Mouse (Mus musculus): ENCODE measurements around the gene Selenom.

Gene Selenom

GRCm38 (mm10) chr11:3547047-3547446 is 32.6 kb downstream of the Selenom start:
- no peak for DNase-seq (ENCODE audit: extremely low read depth, low read depth, low spot score)

- no peak for DNase-seq (ENCODE audit: extremely low read depth, low read depth, low spot score)
Observed at GRCm38 (mm10) chr11:3547969-3548368, 33.5 kb downstream of the Selenom start.

DNA sequence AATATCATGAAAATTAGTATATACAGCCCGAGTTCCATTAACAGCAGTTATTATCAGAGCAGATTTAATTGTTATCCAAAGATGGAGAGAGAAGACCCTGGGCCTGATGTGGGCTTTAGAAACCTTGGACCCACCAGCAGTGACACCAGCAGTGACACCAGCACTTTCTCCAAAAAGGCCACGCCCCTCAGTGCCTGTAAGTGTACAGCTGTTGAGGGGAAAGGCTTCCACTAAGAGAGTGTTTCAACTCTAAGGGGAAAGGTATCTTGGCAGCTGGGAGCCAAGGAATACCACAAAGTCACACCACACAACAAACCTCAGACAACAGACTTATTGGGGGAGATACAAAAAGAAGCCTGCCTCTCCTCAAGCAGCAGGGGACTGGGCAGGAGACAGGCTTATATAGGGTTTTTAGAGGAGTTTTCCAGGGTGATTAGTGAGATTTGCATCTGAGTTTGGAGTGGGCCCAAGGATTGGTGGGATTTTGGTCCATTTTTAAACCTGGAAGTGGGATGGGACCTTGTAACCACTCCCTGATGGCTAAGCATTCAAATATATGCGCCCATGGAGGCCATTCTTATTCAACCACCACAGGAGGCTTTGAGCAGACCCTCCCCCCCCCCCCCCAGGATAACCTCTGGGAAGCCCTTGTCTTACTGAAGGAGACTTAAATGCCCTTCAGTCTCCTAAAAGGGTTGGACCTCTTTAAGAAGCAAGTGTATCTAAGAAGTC is 34.2 kb downstream of the Selenom start:
- DNase-seq (ENCODE audit: extremely low read depth, low read depth, low spot score) = no peak

DNA sequence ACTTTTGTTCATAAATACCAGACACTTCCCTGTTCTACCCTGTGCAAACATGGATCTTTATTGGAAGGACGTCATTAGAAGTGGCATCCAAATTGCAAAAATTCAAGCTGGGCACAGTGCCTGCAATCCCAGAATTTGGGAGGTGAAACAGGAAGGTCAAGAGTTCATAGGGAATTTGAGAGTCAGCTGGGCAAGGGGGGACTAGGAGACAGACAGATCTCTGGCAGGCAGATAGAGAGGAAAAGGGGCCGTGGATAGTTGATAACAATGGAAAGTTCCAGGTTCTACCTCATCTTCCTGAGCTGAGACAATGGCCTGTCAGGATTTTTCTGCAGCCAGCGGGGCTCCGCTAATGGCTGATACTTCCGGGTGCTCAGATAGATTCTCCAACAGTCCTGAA is 35.3 kb downstream of the Selenom start:
- no peak for DNase-seq (ENCODE audit: extremely low read depth, low read depth, low spot score)

DNA sequence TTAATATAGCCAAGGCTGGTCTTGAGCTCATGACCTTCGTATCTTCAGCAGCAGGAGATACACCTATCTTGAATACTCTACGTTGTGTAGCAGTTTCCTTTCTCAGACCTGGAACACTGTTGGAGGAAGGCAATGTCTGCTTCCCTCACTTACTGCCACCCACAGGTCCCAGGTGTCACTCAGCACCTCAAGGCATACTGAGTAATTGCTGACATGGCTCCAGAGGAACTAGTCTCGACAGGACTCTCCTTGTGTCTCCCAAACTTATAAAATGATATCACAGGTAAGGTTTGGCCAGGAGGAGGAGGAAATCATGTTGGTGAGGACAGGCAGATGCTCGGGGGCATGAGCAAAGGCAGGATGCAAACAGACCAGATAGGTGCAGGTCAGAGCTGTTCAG is 40.5 kb downstream of the Selenom start:
- peak; percentile 74 for DNase-seq (ENCODE audit: extremely low read depth, low read depth, low spot score)

DNA sequence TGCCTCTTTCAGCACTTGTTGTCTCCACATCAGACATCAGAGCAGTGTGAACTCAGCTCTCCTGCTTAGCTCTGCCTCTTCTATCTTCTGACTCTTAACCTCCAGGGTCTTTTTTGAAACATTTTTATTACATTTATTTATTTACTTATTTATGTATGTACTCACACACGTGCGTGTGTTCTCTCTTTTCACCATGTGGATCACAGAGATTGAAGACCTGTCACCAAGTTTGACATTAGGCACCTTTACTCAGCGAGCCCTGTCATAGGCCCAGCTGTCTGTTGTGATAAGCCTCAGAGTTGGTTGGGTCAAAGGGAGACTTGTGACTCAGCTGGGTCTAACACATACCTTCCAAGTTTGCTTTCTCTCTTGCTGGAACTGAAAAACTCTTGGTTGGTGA is 43.4 kb downstream of the Selenom start:
- no peak for DNase-seq (ENCODE audit: extremely low read depth, low read depth, low spot score)

DNA sequence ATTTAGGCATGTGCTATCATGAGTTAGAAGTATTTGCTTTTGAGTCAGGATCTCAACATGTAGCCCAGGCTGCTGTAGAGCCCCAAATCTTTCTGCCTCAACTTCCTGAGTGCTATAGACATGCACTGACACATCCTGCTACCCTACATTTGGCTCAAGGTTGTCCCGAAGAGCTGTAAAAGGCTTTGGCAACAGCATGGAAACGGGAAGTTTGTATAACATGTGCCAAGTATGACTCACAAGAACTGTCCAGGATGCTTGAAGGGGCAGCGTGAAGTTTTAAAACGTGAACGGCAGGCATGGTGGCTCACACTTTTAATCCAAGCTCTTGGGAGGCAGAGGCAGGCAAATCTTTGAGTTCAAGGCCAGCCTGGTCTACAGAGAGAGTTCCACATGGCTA is 45.7 kb downstream of the Selenom start:
- no peak for DNase-seq (ENCODE audit: extremely low read depth, low read depth, low spot score)

DNA sequence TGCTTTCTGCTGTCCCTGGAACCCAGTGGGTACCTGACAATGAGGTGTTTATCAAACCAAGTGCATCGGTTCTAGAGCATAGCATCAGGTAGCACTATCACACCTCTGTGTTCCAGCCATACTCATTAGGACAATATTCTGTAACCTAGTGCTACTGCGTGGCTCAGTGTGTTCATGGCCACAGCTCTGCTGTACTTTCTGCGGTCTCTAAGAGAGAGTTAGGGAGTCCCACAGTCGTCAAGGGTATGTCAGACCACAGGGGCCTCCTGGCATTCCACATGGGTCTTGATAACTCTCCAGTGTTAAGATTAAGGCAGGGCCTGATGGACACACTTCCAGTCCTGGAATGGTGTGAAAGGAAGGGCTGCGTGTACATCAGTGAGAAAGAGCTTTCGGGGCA is 49.4 kb downstream of the Selenom start:
- no peak for DNase-seq (ENCODE audit: extremely low read depth, low read depth, low spot score)

GRCm38 (mm10) chr11:3564451-3564850 is 50.0 kb downstream of the Selenom start:
- DNase-seq (ENCODE audit: extremely low read depth, low read depth, low spot score) = no peak

DNA sequence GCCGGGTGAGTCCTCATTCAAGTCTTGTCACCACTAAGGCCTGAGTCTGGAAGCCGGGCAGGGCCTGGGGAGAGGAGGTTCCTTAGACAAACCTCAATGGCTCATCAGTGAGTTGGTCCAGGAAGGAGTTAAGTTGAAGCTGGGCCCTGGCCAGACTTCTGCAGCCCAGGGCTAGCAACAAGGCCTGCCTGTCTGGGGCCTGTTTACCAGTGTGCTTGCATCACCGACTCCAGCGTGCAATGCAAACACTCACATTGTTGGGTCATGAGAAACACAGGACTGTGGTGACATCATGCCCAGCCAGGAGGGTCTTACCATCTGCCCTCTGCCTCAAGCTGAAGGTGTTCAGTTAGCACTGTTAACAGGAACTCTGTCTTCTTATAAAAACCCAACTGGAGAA is 51.5 kb downstream of the Selenom start:
- DNase-seq (ENCODE audit: extremely low read depth, low read depth, low spot score) = no peak

Data from fat pad, adult 2 months (tissue).